Mouse (Mus musculus) midbrain, embryonic 16.5 days (tissue): ENCODE measurements around the gene Phc2. TPM values are rescaled to one million over a fixed set of nuclear protein-coding genes. Genes with fewer than 3 reads are reported as not detected.

Experiments
- ATAC-seq: fragments of 200-750 bp; cut with Nextera tagmentation; 2 replicates; pipeline ENCODE4 v1.8.0; 2017; ENCODE audit warnings: moderate TSS enrichment
- H3K27ac ChIP-seq: fragments of 300-500 bp; sonication (generic); 2 replicates; pipeline ENCODE4 v1.5.1; 2014; ENCODE audit warnings: mild to moderate bottlenecking, low read length, mixed read lengths
- H3K27me3 ChIP-seq: fragments of 300-500 bp; sonication (generic); 2 replicates; pipeline ENCODE4 v1.6.1; 2014; ENCODE audit warnings: low read depth, low read length, mixed read lengths; ENCODE audit not compliant: control insufficient read depth, insufficient read depth
- H3K36me3 ChIP-seq: fragments of 300-500 bp; sonication (generic); 2 replicates; pipeline ENCODE4 v1.6.1; 2014; ENCODE audit warnings: mild to moderate bottlenecking, low read length, moderate library complexity, mixed read lengths; ENCODE audit not compliant: control insufficient read depth, insufficient read depth
- H3K4me1 ChIP-seq: fragments of 300-500 bp; sonication (generic); 2 replicates; pipeline ENCODE4 v1.6.1; 2014; ENCODE audit warnings: mild to moderate bottlenecking, low read length, mixed read lengths; ENCODE audit not compliant: control insufficient read depth, insufficient read depth
- H3K4me2 ChIP-seq: fragments of 300-500 bp; sonication (generic); 2 replicates; pipeline ENCODE4 v1.6.1; 2014; ENCODE audit warnings: mild to moderate bottlenecking, low read length, mixed read lengths
- H3K4me3 ChIP-seq: fragments of 300-500 bp; sonication (generic); 2 replicates; pipeline ENCODE4 v1.5.1; 2014; ENCODE audit warnings: low read depth, mild to moderate bottlenecking, low read length, moderate library complexity, mixed read lengths
- H3K9ac ChIP-seq: fragments of 300-500 bp; sonication (generic); 2 replicates; pipeline ENCODE4 v1.6.1; 2014; ENCODE audit warnings: low read depth, low read length, mixed read lengths
- H3K9me3 ChIP-seq: fragments of 300-500 bp; sonication (generic); replicated peaks from 2 replicates; pipeline ENCODE4 v1.6.1; 2014; ENCODE audit warnings: mild to moderate bottlenecking, low read length, mixed read lengths; ENCODE audit not compliant: control insufficient read depth, poor library complexity, severe bottlenecking
- WGBS: fragments of 180-500 bp; shearing (Covaris S2); extraction: QIAGEN DNeasy Blood & Tissue Kit; methylation state at CpG from one replicate; pipeline ENCODE4 v1.1.7; 2014; 5-methylcytosine and 5-hydroxymethylcytosine counted together
- polyA plus RNA-seq: library from polyadenylated mRNA; unstranded; fragments of >200 nt; fragmentation: Nextera tagmentation; extraction: Ambion mirVana; gene quantifications from 2 replicates; pipeline ENCODE4 v1.2.1, GENCODE M21; 2015

Gene Phc2
- polyA plus RNA-seq, 1 experiment from 2014 or later = 19.5 TPM

GRCm38 (mm10) chr4:128615761-128616160 lies 38.7 kb upstream of the Phc2 start:
- H3K9me3 ChIP-seq = no peaks in the 10 kb centered on the region
- ATAC-seq = no peak
- no peak overlapping the region for H3K9ac ChIP-seq
- 94% methylated on average over 14 of the region's 14 CpGs for WGBS
- H3K4me3 ChIP-seq = no peak overlapping the region
- no peak overlapping the region for H3K27ac ChIP-seq
- H3K4me2 ChIP-seq = no peak overlapping the region
- no peaks in the 10 kb centered on the region for H3K4me1 ChIP-seq
- no peaks in the 10 kb centered on the region for H3K27me3 ChIP-seq
- no peaks in the 10 kb centered on the region for H3K36me3 ChIP-seq

DNA sequence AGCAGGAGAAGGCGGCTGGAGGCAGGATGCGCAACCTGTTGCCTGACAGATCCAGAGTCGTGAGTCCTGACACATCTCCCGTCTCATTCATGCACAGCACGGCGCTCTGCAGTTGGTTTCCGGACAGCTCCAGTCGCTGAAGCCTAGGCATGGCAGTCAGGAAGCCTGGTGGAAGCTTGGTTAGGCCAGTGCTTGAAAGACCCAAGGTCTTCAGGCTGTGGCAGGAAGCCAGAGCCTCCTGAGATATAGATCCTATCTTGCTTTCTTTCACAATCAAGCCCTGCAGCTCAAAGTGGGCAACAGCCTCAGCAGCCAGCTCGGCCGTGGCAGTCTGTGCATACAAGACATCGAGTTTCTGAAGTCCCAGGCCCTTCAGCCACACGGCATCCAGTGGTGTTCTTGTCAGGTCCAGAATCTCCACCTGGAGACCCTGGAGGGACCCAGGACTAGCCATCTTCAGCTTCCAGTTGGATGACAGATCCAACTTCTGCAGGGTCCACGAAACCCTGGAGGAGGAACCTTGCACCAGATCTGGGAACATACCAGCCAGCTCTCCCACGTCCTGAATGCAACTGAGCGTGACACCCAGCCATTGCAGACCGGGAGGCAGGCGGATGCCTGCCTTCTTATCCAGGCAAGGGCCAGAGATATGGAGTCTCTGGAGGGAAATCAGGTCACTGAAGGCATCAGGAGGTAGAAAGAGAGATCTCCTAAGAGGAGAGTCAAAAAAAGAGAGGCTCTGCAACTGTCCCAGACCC lies 37.0 kb upstream of the Phc2 start:
- H3K4me2 ChIP-seq = no peak overlapping the region
- 73% methylated on average over 17 of the region's 17 CpGs for WGBS
- no peak overlapping the region for H3K4me3 ChIP-seq
- H3K4me1 ChIP-seq = no peaks in the 10 kb centered on the region
- no peaks in the 10 kb centered on the region for H3K9me3 ChIP-seq
- no peak overlapping the region for H3K27ac ChIP-seq
- ATAC-seq = no peak
- no peak overlapping the region for H3K9ac ChIP-seq
- H3K36me3 ChIP-seq = no peaks in the 10 kb centered on the region
- H3K27me3 ChIP-seq = no peaks in the 10 kb centered on the region

GRCm38 (mm10) chr4:128618246-128618911 lies 36.1 kb upstream of the Phc2 start, which contains the start of gene Tlr12:
TSS of gene Tlr12 (minus strand) at chr4:128618619.
- H3K9ac ChIP-seq = no peak within 1 kb of the TSS
- no peak within 1 kb of the TSS for H3K4me3 ChIP-seq
- ATAC-seq = no peak
- no peaks in the 10 kb centered on the region for H3K27me3 ChIP-seq
- 74% methylated on average over 15 of the region's 15 CpGs for WGBS
- no peaks in the 10 kb centered on the region for H3K9me3 ChIP-seq
- H3K27ac ChIP-seq = no peak within 1 kb of the TSS
- H3K4me2 ChIP-seq = no peak within 1 kb of the TSS
- no peaks in the 10 kb centered on the region for H3K4me1 ChIP-seq
- no peaks in the 10 kb centered on the region for H3K36me3 ChIP-seq

- WGBS = 60% methylated on average over 2 of the region's 2 CpGs
- no peak overlapping the region for H3K4me3 ChIP-seq
- no peak overlapping the region for H3K4me2 ChIP-seq
- H3K27me3 ChIP-seq = no peaks in the 10 kb centered on the region
- no peak for ATAC-seq
- no peak overlapping the region for H3K27ac ChIP-seq
- no peaks in the 10 kb centered on the region for H3K36me3 ChIP-seq
- H3K4me1 ChIP-seq = no peaks in the 10 kb centered on the region
- H3K9ac ChIP-seq = no peak overlapping the region
- H3K9me3 ChIP-seq = no peaks in the 10 kb centered on the region
Measured at GRCm38 (mm10) chr4:128618963-128619362, 35.5 kb upstream of the Phc2 start.

DNA sequence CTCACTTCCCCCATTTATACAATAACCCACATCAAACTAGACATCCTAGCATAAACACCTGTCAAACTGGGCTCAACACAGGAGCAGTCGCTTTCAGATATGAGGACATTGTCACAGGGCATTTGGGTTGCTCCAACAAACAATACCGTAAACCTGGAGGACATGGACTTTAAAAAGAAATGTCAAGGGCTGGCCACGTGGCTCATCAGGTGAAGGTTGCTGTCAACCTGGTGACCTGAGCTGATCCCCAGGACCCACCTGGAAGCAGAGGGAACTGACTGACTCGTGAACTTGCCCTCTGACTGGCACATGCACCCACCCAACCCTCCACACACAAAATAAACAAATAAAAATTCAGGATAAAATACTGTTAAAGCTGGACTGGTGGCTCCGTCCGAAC lies 33.9 kb upstream of the Phc2 start:
- no peak for ATAC-seq
- WGBS = 84% methylated on average over 6 of the region's 6 CpGs
- H3K27ac ChIP-seq = no peak overlapping the region

DNA sequence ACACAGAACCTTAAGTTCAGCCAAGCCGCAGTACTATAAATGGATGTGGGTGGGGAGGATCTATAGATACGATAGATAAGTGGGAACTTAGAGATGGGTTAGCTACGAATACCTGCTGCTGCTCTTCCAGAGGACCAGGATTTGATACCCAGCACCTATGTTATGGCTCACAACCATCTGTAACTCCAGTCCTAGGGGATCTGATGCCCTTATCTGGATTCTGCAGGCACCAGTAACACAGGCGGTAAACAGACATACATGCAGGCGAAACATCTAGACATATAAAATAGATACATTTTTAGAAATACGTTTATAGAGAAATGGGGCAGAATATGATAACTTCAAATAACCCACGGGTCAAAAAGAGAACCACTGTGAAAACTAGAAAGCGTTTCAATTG lies 33.4 kb upstream of the Phc2 start:
- WGBS = 90% methylated on average over 8 of the region's 8 CpGs

More for the DNA sequence above, 33.9 kb upstream of the Phc2 start:
- Histone ChIP-seq H3K4me2 (no peak overlapping the region), H3K27me3 (no peaks in the 10 kb centered on the region), H3K9ac (no peak overlapping the region), H3K9me3 (peaks cover 7% of the 10 kb centered on the region; the same call in 1 of the 2 replicates), H3K36me3 (no peaks in the 10 kb centered on the region), H3K4me3 (no peak overlapping the region), H3K4me1 (no peaks in the 10 kb centered on the region)

GRCm38 (mm10) chr4:128635451-128635850 lies 19.1 kb upstream of the Phc2 start:
- no peak overlapping the region for H3K9ac ChIP-seq
- H3K27ac ChIP-seq = no peak overlapping the region
- no peak overlapping the region for H3K4me3 ChIP-seq
- ATAC-seq = no peak
- no peaks in the 10 kb centered on the region for H3K27me3 ChIP-seq
- no peaks in the 10 kb centered on the region for H3K9me3 ChIP-seq
- H3K4me2 ChIP-seq = no peak overlapping the region
- no peaks in the 10 kb centered on the region for H3K36me3 ChIP-seq
- WGBS = 70% methylated on average over 7 of the region's 7 CpGs
- H3K4me1 ChIP-seq = 0 out of 2 replicates have a peak, but pooled peaks cover 2% of the 10 kb centered on the region

More for the DNA sequence above, 33.4 kb upstream of the Phc2 start:
- no peaks in the 10 kb centered on the region for H3K36me3 ChIP-seq
- peaks cover 7% of the 10 kb centered on the region; the same call in 1 of the 2 replicates for H3K9me3 ChIP-seq
- no peaks in the 10 kb centered on the region for H3K27me3 ChIP-seq
- H3K9ac ChIP-seq = no peak overlapping the region
- H3K4me3 ChIP-seq = no peak overlapping the region
- no peak overlapping the region for H3K27ac ChIP-seq
- no peak for ATAC-seq
- H3K4me2 ChIP-seq = no peak overlapping the region
- no peaks in the 10 kb centered on the region for H3K4me1 ChIP-seq

DNA sequence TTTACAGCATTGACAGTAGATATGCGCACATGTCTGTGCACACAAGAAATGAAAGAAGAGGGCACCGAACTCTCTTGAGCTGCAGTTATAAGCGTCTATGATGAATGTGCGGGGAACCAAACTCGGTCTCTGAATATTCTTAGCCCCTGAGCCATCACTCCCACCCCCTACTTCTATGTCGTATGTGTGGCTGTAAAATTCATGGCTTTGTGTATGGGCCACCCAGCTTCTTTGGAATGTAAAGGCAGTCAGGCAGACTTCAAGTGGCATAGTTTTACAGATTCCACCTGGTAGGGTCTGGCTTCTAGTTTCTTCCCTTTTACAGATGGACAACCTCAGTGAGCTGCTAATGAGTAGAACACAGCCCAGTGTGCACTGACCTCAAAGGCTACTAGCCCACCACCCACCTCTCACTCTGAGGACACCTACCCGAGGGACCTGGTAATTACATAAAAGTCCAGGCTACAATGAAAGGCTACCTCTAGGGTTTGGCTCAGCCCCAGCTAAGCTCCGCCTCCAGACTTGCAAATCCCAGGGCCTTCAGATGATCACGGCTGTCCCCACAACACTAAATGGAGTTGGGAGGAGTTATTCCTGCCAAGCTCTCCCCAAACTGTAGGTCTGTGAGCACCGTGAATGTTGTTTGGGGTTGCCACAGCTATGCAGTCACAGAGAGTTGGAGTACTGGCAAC lies 18.5 kb upstream of the Phc2 start:
- H3K9ac ChIP-seq = no peak overlapping the region
- no peak overlapping the region for H3K27ac ChIP-seq
- WGBS = 64% methylated on average over 10 of the region's 10 CpGs
- no peaks in the 10 kb centered on the region for H3K27me3 ChIP-seq
- no peak overlapping the region for H3K4me3 ChIP-seq
- no peak for ATAC-seq
- no peaks in the 10 kb centered on the region for H3K9me3 ChIP-seq
- H3K4me2 ChIP-seq = no peak overlapping the region
- no peaks in the 10 kb centered on the region for H3K36me3 ChIP-seq
- H3K4me1 ChIP-seq = 0 out of 2 replicates have a peak, but pooled peaks cover 2% of the 10 kb centered on the region

DNA sequence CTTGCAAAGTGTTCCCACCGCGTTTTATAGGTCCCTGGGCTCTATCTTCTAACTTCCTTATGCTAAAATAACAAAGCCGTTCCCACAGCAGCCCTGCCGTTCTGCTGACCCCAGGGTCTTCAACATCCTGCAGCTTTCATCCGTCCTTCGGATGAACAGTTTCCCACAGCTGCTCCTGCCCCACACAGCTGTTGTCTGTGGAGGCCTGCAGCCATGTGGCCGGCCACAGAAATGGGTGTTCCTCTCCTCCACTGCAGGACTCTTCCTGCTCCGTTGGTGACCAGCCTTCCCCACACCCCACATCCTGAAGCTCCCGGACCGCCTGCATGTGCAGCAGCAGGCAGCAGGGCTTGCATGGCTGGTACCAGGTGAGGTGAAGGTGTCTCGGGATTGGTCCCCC lies 17.3 kb upstream of the Phc2 start:
- H3K27me3 ChIP-seq = no peaks in the 10 kb centered on the region
- no peak overlapping the region for H3K4me3 ChIP-seq
- ATAC-seq = no peak
- no peaks in the 10 kb centered on the region for H3K9me3 ChIP-seq
- 56% methylated on average over 11 of the region's 11 CpGs for WGBS
- H3K9ac ChIP-seq = no peak overlapping the region
- no peaks in the 10 kb centered on the region for H3K36me3 ChIP-seq
- no peak overlapping the region for H3K4me2 ChIP-seq
- 0 out of 2 replicates have a peak, but pooled peaks cover 2% of the 10 kb centered on the region for H3K4me1 ChIP-seq
- H3K27ac ChIP-seq = no peak overlapping the region
